Mouse (Mus musculus): ENCODE measurements around the gene Alyref.

DNA sequence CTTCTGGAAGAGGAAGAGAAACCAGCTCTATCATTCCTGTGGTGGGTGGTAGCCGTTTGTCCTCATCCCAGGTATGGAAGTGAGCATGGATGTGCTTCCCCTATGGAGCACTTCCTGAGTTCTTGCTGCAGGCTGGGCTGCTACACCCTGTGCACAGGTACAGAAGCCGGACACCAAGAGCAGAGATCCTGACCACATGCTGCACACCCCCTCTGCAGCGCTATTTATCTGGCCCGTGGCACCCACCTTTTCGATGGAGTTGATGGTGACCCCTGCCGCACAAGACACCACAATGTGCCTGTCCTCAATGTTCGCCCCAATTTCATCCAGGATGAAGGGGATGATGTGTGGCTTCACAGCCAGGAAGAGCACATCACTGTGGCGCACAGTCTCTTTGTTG, 43.7 kb upstream of the Alyref start:
- no peak for TF ChIP-seq CTCF (IDR thresholded peaks at IDR 0.05; ENCODE audit: extremely low read depth, insufficient read depth, insufficient read length, insufficient replicate concordance)
- TF ChIP-seq POLR2A (IDR thresholded peaks at IDR 0.05; ENCODE audit: low read depth, low read length), result no peak

Data from spleen, adult 2 months (tissue).